28 mouse cellular contexts compared by ENCODE assay signal in the genomic region with DNA sequence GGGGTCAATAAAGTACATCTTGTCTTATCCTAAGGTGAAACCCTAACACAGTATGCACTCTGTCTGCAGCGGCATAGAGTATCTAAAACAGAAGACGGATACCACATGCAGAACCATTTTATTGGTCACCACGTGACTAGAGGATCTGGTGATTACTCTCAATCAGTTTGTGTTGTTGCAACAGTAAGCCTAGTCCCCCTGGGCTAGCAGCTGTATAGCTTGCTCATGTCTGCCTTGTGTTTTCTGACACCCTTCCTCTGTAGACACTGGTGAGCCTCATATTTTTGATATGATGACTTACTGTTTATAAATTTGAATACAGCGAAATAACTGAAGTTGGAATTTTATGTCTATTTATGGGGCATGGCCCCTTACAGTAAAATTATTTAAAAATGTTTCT.
"Had no signal": no experiment of that assay in that cellular context is flagged by ENCODE, and none has a peak within 500 bp of the region (broad histone marks: within the 10 kb centered on the region; RNA-seq: fewer than 3 reads in every experiment).

No protein-coding gene starts in this region.

- DNase-seq: layer of hippocampus, postnatal 36 days; left cerebral cortex, postnatal 4 days; liver; liver, embryonic 13.5 days; liver, postnatal 0 days; lung, adult 18-20 months; lung, adult 2 months; lung, postnatal 10 days; lung, postnatal 36 days; midbrain, embryonic 14.5 days had no signal

- H3K4me3 ChIP-seq: left cerebral cortex, adult 2 months; limb, embryonic 13.5 days; limb, embryonic 15.5 days; liver, embryonic 12.5 days; liver, embryonic 13.5 days; liver, embryonic 15.5 days; megakaryocyte, embryonic 14.5 days; midbrain, embryonic 10.5 days; midbrain, embryonic 12.5 days; midbrain, embryonic 13.5 days; midbrain, embryonic 15.5 days; myocyte; neural tube, embryonic 12.5 days; neural tube, embryonic 13.5 days had no signal

- H3K27ac ChIP-seq: left cerebral cortex, adult 2 months; limb, embryonic 13.5 days; limb, embryonic 15.5 days; liver, embryonic 12.5 days; liver, embryonic 13.5 days; liver, embryonic 14.5 days; liver, embryonic 15.5 days; macrophage; midbrain, embryonic 10.5 days; midbrain, embryonic 12.5 days; midbrain, embryonic 13.5 days; midbrain, embryonic 15.5 days; neural tube, embryonic 12.5 days; neural tube, embryonic 13.5 days had no signal

- H3K27me3 ChIP-seq: limb, embryonic 13.5 days; limb, embryonic 15.5 days; liver, embryonic 12.5 days; liver, embryonic 13.5 days; liver, embryonic 15.5 days; midbrain, embryonic 12.5 days; midbrain, embryonic 13.5 days; midbrain, embryonic 15.5 days; neural tube, embryonic 12.5 days; neural tube, embryonic 13.5 days had no signal

- H3K9me3 ChIP-seq: limb, embryonic 13.5 days; limb, embryonic 15.5 days; liver, embryonic 12.5 days; liver, embryonic 13.5 days; liver, embryonic 15.5 days; megakaryocyte, embryonic 14.5 days; midbrain, embryonic 10.5 days; midbrain, embryonic 12.5 days; midbrain, embryonic 13.5 days; midbrain, embryonic 15.5 days; neural tube, embryonic 12.5 days; neural tube, embryonic 13.5 days had no signal

- H3K4me1 ChIP-seq: limb, embryonic 13.5 days; limb, embryonic 15.5 days; liver, embryonic 12.5 days; liver, embryonic 13.5 days; liver, embryonic 15.5 days; megakaryocyte, embryonic 14.5 days; midbrain, embryonic 10.5 days; midbrain, embryonic 12.5 days; midbrain, embryonic 13.5 days; neural tube, embryonic 12.5 days; neural tube, embryonic 13.5 days had no signal

- ATAC-seq: liver, embryonic 12.5 days; liver, postnatal 0 days; midbrain, embryonic 13.5 days; midbrain, embryonic 15.5 days; midbrain, embryonic 16.5 days had no signal

- H3K4me2 ChIP-seq: limb, embryonic 13.5 days; limb, embryonic 15.5 days; liver, embryonic 11.5 days; liver, embryonic 12.5 days; liver, embryonic 13.5 days; liver, embryonic 15.5 days; midbrain, embryonic 11.5 days; midbrain, embryonic 12.5 days; midbrain, embryonic 13.5 days; midbrain, embryonic 15.5 days; neural tube, embryonic 12.5 days; neural tube, embryonic 13.5 days had no signal

- H3K9ac ChIP-seq: limb, embryonic 13.5 days; limb, embryonic 15.5 days; liver, embryonic 12.5 days; liver, embryonic 13.5 days; liver, embryonic 14.5 days; liver, embryonic 15.5 days; liver, postnatal 0 days; midbrain, embryonic 12.5 days; midbrain, embryonic 13.5 days; midbrain, embryonic 15.5 days; neural tube, embryonic 12.5 days; neural tube, embryonic 13.5 days had no signal

- H3K36me3 ChIP-seq: limb, embryonic 13.5 days; limb, embryonic 15.5 days; liver, embryonic 12.5 days; liver, embryonic 13.5 days; liver, embryonic 15.5 days; midbrain, embryonic 10.5 days; midbrain, embryonic 12.5 days; midbrain, embryonic 13.5 days; midbrain, embryonic 15.5 days; neural tube, embryonic 12.5 days; neural tube, embryonic 13.5 days had no signal
